Mouse (Mus musculus) left cerebral cortex, adult 2 months (tissue): ENCODE measurements around the gene Olfr559. TPM values are rescaled to one million over a fixed set of nuclear protein-coding genes. Genes with fewer than 3 reads are reported as not detected.

Source experiments
- DNase-seq, 2 experiments: peaks; one replicate each; pipeline ENCODE4 v3.0.0; 2021 to 2022; ENCODE audit warnings: low spot score in 2 of 2, mixed read lengths in 1 of 2; ENCODE audit errors: extremely low spot score in 1 of 2
- H3K27ac ChIP-seq: fragments of 200-600 bp; 2 replicates; pipeline ENCODE4 v1.8.1; 2022
- H3K4me3 ChIP-seq: fragments of 200-600 bp; 2 replicates; pipeline ENCODE4 v1.8.1; 2022
- CTCF ChIP-seq: fragments of 200-600 bp; IDR thresholded peaks from 2 replicates; pipeline ENCODE4 v1.8.1; 2022; ENCODE audit warnings: antibody characterized with exemption, mild to moderate bottlenecking, moderate library complexity
- intact Hi-C: fragments of 180-260 bp; cut with DNase I; formaldehyde crosslinking; loops from one replicate; pipeline ENCODE4 v1.15.1; 2025
- long read RNA-seq, 2 experiments: library from polyadenylated mRNA; stranded (forward); transcript quantifications; one replicate each; pipeline ENCODE4 v2.0.0; 2021; ENCODE audit warnings: borderline mapping rate in 2 of 2
- total RNA-seq, 2 experiments: library from RNA; stranded (reverse); gene quantifications; 2 replicates each; pipeline ENCODE4 v1.2.3; 2021

Olfr559 gene
- total RNA-seq = not detected
- long read RNA-seq, experiment 1 = 0 reads
- long read RNA-seq, experiment 2 = 0 reads

DNA sequence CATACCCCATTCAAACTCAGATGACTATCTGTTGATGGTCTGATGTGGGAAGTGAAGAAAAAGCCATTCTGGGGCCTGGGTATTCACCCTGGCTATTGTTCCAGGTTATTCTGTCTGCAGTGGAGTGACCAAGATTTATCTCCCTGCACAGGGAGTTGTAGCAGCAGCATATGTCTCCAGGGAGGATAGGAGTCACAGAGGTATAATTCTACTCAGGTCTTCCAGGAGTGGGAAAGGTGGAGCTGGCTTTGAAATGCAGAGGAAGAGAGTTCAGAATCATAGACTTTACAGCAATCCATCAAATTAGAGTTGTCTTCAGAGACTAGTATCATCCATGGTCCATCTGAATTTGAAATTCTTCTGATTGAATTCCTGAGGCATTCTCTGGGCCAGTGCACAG, at the start of gene Olfr559:
TSS of gene Olfr559 (minus strand) at position 101 of the 400 bp plus-strand sequence.
- Histone ChIP-seq H3K27ac (no peak within 1 kb of the TSS), H3K4me3 (no peak within 1 kb of the TSS)
- no peak for DNase-seq
- intact Hi-C loops = no loop called here
- TF ChIP-seq CTCF = no peak

DNA sequence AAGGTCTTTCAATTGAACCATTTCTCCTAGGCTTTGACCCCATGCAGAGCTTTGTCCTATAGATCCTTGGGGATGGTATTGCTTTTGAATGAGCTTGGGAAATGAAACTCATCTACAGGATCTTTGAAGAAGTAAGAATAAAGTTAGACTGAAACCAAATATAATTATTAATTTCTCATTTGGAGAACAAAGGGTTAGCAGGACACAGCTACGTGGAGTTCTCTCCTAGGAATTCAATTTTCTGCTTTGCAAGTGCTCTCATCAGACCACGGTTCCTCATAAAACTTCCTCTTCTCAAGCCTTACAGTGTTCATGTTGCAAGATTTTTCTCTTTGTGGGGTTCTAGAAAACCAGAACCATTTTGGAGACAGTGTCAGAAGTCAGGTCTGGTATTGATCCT, 43.6 kb upstream of the Olfr559 start, which contains the start of gene Olfr561:
TSS of gene Olfr561 (plus strand) at position 301 of the 400 bp plus-strand sequence.
- H3K27ac ChIP-seq = no peak within 1 kb of the TSS
- intact Hi-C loops = no loop called here
- H3K4me3 ChIP-seq = no peak within 1 kb of the TSS
- no peak for DNase-seq
- TF ChIP-seq CTCF = no peak

DNA sequence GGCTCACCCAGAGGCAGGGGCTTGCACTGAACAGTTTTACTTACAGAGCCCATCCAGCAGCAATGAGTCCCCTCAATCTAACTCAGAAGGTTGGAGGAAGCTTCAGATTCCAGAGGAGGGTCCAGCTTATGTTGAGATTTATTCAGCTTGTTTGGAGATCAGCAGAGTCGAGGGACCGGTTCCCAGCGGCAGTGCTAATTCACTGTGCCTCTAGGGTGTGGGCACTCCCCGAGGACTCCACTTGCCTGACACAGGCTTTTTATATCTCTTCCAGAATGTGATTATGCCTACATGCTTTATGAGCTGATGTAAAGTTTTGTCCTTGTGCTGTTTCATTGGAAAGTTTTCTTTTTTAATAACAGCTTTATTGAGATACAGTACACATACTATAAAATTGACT, 32.0 kb upstream of the Olfr559 start, which contains the start of the genes Olfr560 and Olfr78:
TSS of gene Olfr560 (minus strand) at position 101 of the 400 bp plus-strand sequence.
TSS of gene Olfr78 (minus strand) at position 206 of the 400 bp plus-strand sequence.
- DNase-seq = no peak
- intact Hi-C loops = no loop called here
- TF ChIP-seq CTCF = no peak
- Histone ChIP-seq H3K4me3 (no peak within 1 kb of the TSS), H3K27ac (no peak within 1 kb of the TSS)

DNA sequence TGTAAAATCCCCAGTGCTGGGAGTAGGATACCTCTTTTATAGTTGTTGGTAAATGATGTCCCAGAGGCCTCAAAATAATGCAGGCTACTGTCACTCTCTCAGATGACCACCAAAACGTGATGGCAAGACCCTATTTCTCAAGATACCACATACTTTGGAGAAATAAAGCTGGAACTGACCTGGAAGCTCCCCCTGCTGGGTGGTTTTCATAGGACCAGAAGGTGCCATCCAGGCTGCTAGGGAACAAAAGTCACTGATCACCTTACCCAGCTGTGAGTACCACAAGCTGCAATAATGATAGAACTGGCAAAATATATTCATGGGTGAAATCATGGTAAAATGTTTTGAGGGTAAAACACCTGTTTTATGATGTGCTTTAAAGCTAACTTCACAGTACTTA, 24.8 kb upstream of the Olfr559 start:
- no peak for DNase-seq
- H3K4me3 ChIP-seq = no peak overlapping the region
- no peak overlapping the region for H3K27ac ChIP-seq
- intact Hi-C loops = no loop called here
- TF ChIP-seq CTCF = peak; percentile 29

DNA sequence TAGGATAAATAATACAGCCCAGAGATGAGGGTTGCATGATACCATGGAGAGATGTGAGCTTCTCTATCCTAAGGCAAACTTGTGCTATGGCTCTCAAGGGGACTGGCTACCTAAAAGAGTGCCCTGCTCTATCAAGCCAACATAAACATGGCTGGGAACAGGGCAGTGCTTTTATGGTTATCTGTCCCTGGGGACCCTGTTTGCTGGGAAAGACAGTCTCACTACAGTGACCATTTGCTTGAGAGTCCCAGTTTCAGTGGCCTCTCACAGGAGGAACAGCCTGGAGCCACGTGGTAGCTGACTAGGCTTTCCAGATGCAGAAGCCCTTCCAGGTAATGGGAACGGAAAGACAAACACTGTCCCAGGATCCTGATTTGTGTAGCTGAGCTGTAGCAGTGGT, 10.4 kb upstream of the Olfr559 start:
- Histone ChIP-seq H3K4me3 (no peak overlapping the region), H3K27ac (no peak overlapping the region)
- DNase-seq = no peak
- intact Hi-C loops = no loop called here
- no peak for TF ChIP-seq CTCF

DNA sequence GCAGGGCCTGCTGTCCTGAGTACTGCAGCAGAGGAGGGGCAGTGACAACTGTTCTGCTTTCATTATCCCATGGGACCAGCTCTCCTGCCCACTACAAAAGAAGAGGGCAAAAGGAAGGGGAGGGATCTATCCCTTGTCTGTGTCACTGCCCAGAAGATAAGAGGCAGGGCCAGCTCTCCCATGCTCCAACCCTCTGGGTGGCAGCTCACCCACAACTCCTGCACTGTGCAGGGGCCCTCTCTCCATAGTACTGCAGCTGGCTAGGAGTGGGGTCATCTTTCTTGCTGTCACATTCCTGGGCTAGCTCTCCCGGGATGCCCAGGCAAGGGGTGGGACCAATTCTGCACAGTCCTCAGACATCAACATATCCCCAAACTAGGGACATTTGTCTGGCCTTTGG, 6.5 kb upstream of the Olfr559 start:
- no peak overlapping the region for H3K27ac ChIP-seq
- intact Hi-C loops = no loop called here
- DNase-seq = no peak
- no peak overlapping the region for H3K4me3 ChIP-seq
- TF ChIP-seq CTCF = no peak

DNA sequence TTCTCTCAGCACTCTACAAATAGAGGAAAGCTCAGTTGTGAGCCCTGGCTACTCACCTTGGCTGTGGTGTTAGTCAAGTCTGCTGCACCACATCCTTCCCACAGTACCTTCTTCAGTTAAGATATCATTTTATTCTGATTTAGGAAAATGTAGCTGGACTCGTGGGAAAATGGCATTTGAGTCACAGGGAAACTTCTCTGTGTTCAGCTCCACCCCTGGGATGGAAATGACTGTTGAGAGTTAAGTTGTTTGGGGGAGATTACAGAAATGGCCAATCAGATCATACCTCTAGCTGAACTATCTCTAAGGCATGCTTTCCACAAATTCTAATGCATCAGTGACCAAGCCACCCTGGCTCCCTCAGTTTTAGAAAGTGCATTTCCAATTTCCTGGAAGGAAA, 8.3 kb downstream of the Olfr559 start, which contains the start of gene Olfr33:
TSS of gene Olfr33 (minus strand) at position 101 of the 400 bp plus-strand sequence.
- intact Hi-C loops = no loop called here
- TF ChIP-seq CTCF = no peak
- DNase-seq = no peak
- Histone ChIP-seq H3K27ac (no peak within 1 kb of the TSS), H3K4me3 (no peak within 1 kb of the TSS)

DNA sequence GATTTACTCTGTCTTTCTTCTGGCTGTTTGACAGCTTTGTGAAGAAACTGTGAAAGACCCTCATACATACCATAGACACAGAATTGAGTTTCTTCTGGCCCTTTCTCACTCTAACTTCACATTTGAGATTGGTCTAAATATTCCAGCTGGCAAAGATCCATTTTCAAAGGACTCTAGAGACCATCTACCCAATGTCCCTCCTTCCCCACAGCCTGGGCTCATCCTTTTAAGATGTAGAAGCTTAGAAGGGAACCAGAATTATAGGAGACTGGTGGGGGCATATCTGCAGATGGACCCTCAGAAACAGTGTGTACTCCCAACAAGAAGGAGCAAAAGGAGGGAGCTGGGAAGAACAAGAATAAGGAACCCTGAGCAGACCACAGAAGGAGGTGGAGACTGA, 25.4 kb downstream of the Olfr559 start, which contains the start of gene Olfr558:
TSS of gene Olfr558 (plus strand) at position 301 of the 400 bp plus-strand sequence.
- no peak for TF ChIP-seq CTCF
- Histone ChIP-seq H3K27ac (no peak within 1 kb of the TSS), H3K4me3 (no peak within 1 kb of the TSS)
- intact Hi-C loops = no loop called here
- no peak for DNase-seq

DNA sequence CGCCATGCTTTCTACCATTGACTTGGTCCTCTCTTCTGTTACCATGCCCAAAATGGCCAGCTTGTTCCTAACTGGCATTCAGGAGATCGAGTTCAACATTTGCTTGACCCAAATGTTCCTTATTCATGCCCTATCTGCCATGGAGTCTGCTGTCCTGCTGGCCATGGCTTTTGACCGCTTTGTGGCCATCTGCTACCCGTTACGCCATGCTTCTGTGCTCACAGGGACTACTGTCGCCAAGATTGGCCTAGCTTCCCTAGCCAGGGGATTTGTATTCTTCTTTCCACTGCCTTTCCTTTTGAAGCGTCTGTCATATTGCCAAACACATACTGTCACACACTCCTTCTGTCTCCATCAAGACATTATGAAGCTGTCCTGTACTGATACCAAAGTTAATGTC, 28.8 kb downstream of the Olfr559 start:
- intact Hi-C loops = loop anchor here (5.0 to 10.0 kb wide), 2 partner anchors 186 to 1106 kb away; no protein-coding TSS in a partner anchor

DNA sequence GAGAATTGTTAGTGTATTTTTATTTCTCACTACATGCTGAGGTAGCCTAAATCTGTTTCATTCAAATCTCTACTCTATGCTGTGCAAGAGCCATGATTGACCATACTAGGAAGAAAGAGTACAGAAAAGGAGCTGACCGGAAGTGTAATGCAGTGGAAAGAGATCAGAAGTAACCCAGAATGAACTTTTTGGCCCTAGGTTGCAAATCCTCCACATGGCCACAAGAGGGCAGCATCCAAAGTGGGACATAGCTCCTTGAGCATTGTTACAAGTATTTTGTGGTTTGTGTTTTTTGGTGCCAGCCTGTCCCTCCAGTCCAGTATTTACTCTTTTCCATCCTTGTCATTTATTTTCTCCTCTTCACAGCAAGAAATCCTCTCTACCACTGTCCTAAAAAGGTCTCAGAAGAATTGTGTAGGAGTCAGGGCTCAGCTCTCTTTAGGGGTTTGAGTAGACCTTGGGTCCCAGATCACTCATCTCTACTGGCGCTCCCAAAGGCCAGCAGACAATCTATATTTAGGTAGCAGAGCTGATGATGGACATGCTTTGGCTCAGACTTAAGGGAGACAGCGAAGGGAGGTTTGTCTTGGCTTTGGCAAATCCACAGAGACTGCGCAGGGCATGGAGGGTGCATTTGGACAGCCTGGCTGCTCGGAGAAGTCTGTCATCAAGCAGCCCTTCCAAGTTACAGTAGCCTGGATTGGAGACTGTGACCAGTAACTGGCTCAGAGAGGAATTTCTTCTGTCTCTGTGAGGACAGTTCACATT, 31.7 kb downstream of the Olfr559 start, which contains the start of gene Olfr557:
TSS of gene Olfr557 (plus strand) at position 553 of the 768 bp plus-strand sequence.
- Histone ChIP-seq H3K27ac (no peak within 1 kb of the TSS), H3K4me3 (no peak within 1 kb of the TSS)
- intact Hi-C loops = loop anchor here (1.0 to 10.0 kb wide), 3 partner anchors 183 to 1109 kb away; no protein-coding TSS in a partner anchor
- peak; percentile 89 for TF ChIP-seq CTCF
- DNase-seq = peak; percentile 17 to 24

More for the DNA sequence above, 28.8 kb downstream of the Olfr559 start:
- DNase-seq = no peak
- H3K27ac ChIP-seq = no peak overlapping the region
- no peak overlapping the region for H3K4me3 ChIP-seq
- no peak for TF ChIP-seq CTCF

DNA sequence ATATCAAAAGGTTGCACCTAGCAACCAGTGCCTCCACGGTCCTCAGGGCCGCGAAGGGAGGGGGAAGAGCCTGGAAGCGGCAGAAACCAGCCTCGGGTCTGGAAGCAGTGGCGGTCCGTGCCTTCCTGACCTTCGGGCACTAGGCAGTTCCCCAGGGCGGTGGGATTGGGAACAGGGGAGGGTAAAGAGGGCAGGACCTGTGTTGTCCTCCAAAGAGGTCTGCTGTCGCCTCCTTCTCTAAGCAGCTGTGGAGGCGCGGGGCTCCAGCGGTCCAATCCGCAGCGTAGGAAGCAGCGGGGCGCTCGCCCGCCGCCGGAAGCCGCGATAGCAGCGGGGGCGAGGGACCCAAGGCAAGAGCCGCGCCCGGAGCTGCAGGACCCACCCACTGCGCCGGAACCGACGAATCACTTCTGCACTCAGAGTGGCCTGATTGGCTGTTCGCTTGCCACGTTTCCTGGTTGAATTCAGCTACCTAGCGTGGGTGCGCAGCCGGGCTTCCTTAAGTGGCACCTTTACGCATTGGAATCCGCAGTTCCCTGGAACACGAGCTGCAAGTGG, 40.3 kb downstream of the Olfr559 start, which contains the start of gene Trim68:
TSS of gene Trim68 (minus strand) at position 384 of the 558 bp plus-strand sequence.
- no peak for TF ChIP-seq CTCF
- H3K27ac ChIP-seq = peak within 1 kb of the TSS; percentile 87
- peak within 1 kb of the TSS; percentile 92 for H3K4me3 ChIP-seq
- intact Hi-C loops = no loop called here
- DNase-seq = peak; percentile 89

DNA sequence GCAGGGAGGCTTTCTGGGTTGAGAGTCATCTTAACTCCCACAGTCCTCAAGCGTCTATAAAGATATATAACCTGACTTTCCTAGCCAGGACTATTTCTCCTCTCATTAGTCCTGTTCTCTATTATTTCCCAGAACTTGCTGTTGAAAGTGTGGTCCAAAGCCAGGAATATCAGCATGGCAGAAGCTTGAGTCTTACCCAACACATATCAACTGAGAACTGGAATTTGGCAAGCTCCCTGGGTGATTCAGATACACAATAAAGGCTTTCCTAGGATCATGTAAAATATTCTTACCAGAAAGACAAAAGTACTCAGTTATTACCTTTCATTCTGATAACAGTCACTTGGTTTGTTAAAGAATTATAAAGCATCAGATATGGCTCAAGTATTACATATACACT, 45.4 kb downstream of the Olfr559 start:
- no peak for TF ChIP-seq CTCF
- no peak overlapping the region for H3K4me3 ChIP-seq
- intact Hi-C loops = no loop called here
- DNase-seq = no peak
- no peak overlapping the region for H3K27ac ChIP-seq
